Mouse (Mus musculus) midbrain, embryonic 14.5 days (tissue): ENCODE measurements around the gene Gtf2f1. TPM values are rescaled to one million over a fixed set of nuclear protein-coding genes. Genes with fewer than 3 reads are reported as not detected.

Source experiments
- ATAC-seq: fragments of 200-750 bp; cut with Nextera tagmentation; 2 replicates; pipeline ENCODE4 v1.8.0; 2017; ENCODE audit warnings: moderate number of reproducible peaks, moderate library complexity; ENCODE audit not compliant: low FRiP score, low TSS enrichment
- DNase-seq: peaks from one replicate; pipeline ENCODE4 v3.0.0-alpha.2; 2015
- H3K27ac ChIP-seq: fragments of 300-500 bp; sonication (generic); replicated peaks from 2 replicates; pipeline ENCODE4 v1.5.1; 2014; ENCODE audit warnings: mild to moderate bottlenecking, low read depth, low read length, moderate library complexity
- H3K27me3 ChIP-seq: fragments of 300-500 bp; sonication (generic); 2 replicates; pipeline ENCODE4 v1.6.1; 2014; ENCODE audit warnings: low read length, control low read depth, mixed read lengths; ENCODE audit not compliant: control insufficient read depth, insufficient read depth
- H3K36me3 ChIP-seq: fragments of 300-500 bp; sonication (generic); 2 replicates; pipeline ENCODE4 v1.6.1; 2014; ENCODE audit warnings: low read length, control low read depth; ENCODE audit not compliant: control insufficient read depth, insufficient read depth
- H3K4me1 ChIP-seq: fragments of 300-500 bp; sonication (generic); 2 replicates; pipeline ENCODE4 v1.6.1; 2014; ENCODE audit warnings: mild to moderate bottlenecking, antibody characterized with exemption, low read length, control low read depth; ENCODE audit not compliant: control insufficient read depth, insufficient read depth
- H3K4me2 ChIP-seq: fragments of 300-500 bp; sonication (generic); 2 replicates; pipeline ENCODE4 v1.6.1; 2014; ENCODE audit warnings: mild to moderate bottlenecking, low read length, moderate library complexity
- H3K4me3 ChIP-seq: fragments of 300-500 bp; sonication (generic); replicated peaks from 2 replicates; pipeline ENCODE4 v1.5.1; 2014; ENCODE audit warnings: low read depth, low read length
- H3K9ac ChIP-seq: fragments of 300-500 bp; sonication (generic); replicated peaks from 2 replicates; pipeline ENCODE4 v1.6.1; 2014; ENCODE audit warnings: mild to moderate bottlenecking, low read length, moderate library complexity
- H3K9me3 ChIP-seq: fragments of 300-500 bp; sonication (generic); 2 replicates; pipeline ENCODE4 v1.6.1; 2016; ENCODE audit warnings: low read length, control low read depth, mixed read lengths; ENCODE audit not compliant: control insufficient read depth
- WGBS: fragments of 180-500 bp; shearing (Covaris S2); extraction: QIAGEN DNeasy Blood & Tissue Kit; methylation state at CpG from one replicate; pipeline ENCODE4 v1.1.7; 2014; 5-methylcytosine and 5-hydroxymethylcytosine counted together
- polyA plus RNA-seq: library from polyadenylated mRNA; unstranded; fragments of >200 nt; fragmentation: Nextera tagmentation; extraction: Ambion mirVana; gene quantifications from 2 replicates; pipeline ENCODE4 v1.2.1, GENCODE M21; 2014

Gene Gtf2f1
- polyA plus RNA-seq, 1 experiment from 2014 or later, result 63.7 TPM

- WGBS, result 83% methylated on average over 5 of the region's 5 CpGs
- DNase-seq (no peak), ATAC-seq (no peak)
- Histone ChIP-seq H3K4me2 (no peak overlapping the region), H3K36me3 (no peaks in the 10 kb centered on the region), H3K27me3 (no peaks in the 10 kb centered on the region), H3K27ac (no peak overlapping the region), H3K4me1 (no peaks in the 10 kb centered on the region), H3K9me3 (no peaks in the 10 kb centered on the region), H3K4me3 (no peak overlapping the region), H3K9ac (no peak overlapping the region)
Observed at GRCm38 (mm10) chr17:56974708-56975240, 36.3 kb downstream of the Gtf2f1 start.

GRCm38 (mm10) chr17:56973956-56974707 is 37.0 kb downstream of the Gtf2f1 start:
- Histone ChIP-seq H3K9me3 (no peaks in the 10 kb centered on the region), H3K4me1 (no peaks in the 10 kb centered on the region), H3K4me2 (no peak overlapping the region), H3K27me3 (no peaks in the 10 kb centered on the region), H3K4me3 (no peak overlapping the region), H3K36me3 (no peaks in the 10 kb centered on the region), H3K9ac (no peak overlapping the region), H3K27ac (no peak overlapping the region)
- 63% methylated on average over 13 of the region's 14 CpGs for WGBS
- ATAC-seq, result no peak
- no peak for DNase-seq

- H3K9ac ChIP-seq, result no peak overlapping the region
- no peaks in the 10 kb centered on the region for H3K9me3 ChIP-seq
- no peak for ATAC-seq
- no peaks in the 10 kb centered on the region for H3K4me1 ChIP-seq
- H3K27me3 ChIP-seq, result no peaks in the 10 kb centered on the region
- no peaks in the 10 kb centered on the region for H3K36me3 ChIP-seq
- H3K27ac ChIP-seq, result no peak overlapping the region
- 67% methylated on average over 5 of the region's 5 CpGs for WGBS
- no peak overlapping the region for H3K4me3 ChIP-seq
- H3K4me2 ChIP-seq, result no peak overlapping the region
- no peak for DNase-seq
Observed at GRCm38 (mm10) chr17:56970081-56970480, 41.0 kb downstream of the Gtf2f1 start.

GRCm38 (mm10) chr17:56969321-56969720 is 41.8 kb downstream of the Gtf2f1 start:
- Histone ChIP-seq H3K27ac (no peak overlapping the region), H3K9ac (no peak overlapping the region), H3K4me3 (no peak overlapping the region), H3K9me3 (no peaks in the 10 kb centered on the region), H3K4me1 (no peaks in the 10 kb centered on the region), H3K27me3 (no peaks in the 10 kb centered on the region), H3K4me2 (no peak overlapping the region), H3K36me3 (no peaks in the 10 kb centered on the region)
- WGBS, result 77% methylated on average over 3 of the region's 3 CpGs
- DNase-seq (no peak), ATAC-seq (no peak)

- ATAC-seq (no peak), DNase-seq (no peak)
- no peak overlapping the region for H3K27ac ChIP-seq
- H3K4me2 ChIP-seq, result no peak overlapping the region
- WGBS, result 78% methylated on average over 6 of the region's 6 CpGs
- no peaks in the 10 kb centered on the region for H3K4me1 ChIP-seq
- no peaks in the 10 kb centered on the region for H3K27me3 ChIP-seq
- H3K9ac ChIP-seq, result no peak overlapping the region
- no peak overlapping the region for H3K4me3 ChIP-seq
- H3K9me3 ChIP-seq, result no peaks in the 10 kb centered on the region
- no peaks in the 10 kb centered on the region for H3K36me3 ChIP-seq
Observed at GRCm38 (mm10) chr17:56963646-56964045, 47.4 kb downstream of the Gtf2f1 start.

GRCm38 (mm10) chr17:56962642-56963405 is 48.3 kb downstream of the Gtf2f1 start:
- DNase-seq, result no peak
- H3K36me3 ChIP-seq, result no peaks in the 10 kb centered on the region
- ATAC-seq, result no peak
- WGBS, result 85% methylated on average over 5 of the region's 5 CpGs
- H3K4me3 ChIP-seq, result no peak overlapping the region
- no peak overlapping the region for H3K4me2 ChIP-seq
- H3K9ac ChIP-seq, result no peak overlapping the region
- no peaks in the 10 kb centered on the region for H3K27me3 ChIP-seq
- H3K9me3 ChIP-seq, result no peaks in the 10 kb centered on the region
- H3K4me1 ChIP-seq, result no peaks in the 10 kb centered on the region
- no peak overlapping the region for H3K27ac ChIP-seq

- no peaks in the 10 kb centered on the region for H3K27me3 ChIP-seq
- WGBS, result 93% methylated on average over 4 of the region's 4 CpGs
- H3K4me3 ChIP-seq, result no peak overlapping the region
- H3K9me3 ChIP-seq, result no peaks in the 10 kb centered on the region
- no peak overlapping the region for H3K4me2 ChIP-seq
- no peak for DNase-seq
- no peaks in the 10 kb centered on the region for H3K4me1 ChIP-seq
- no peak overlapping the region for H3K9ac ChIP-seq
- H3K27ac ChIP-seq, result no peak overlapping the region
- no peak for ATAC-seq
- no peaks in the 10 kb centered on the region for H3K36me3 ChIP-seq
Observed at GRCm38 (mm10) chr17:56961880-56962279, 49.2 kb downstream of the Gtf2f1 start.

- 83% methylated on average over 4 of the region's 4 CpGs for WGBS
Observed at GRCm38 (mm10) chr17:56958667-56959066, 52.4 kb downstream of the Gtf2f1 start.

More at GRCm38 (mm10) chr17:56958667-56959066, 52.4 kb downstream of the Gtf2f1 start:
- Histone ChIP-seq H3K4me2 (no peak overlapping the region), H3K9me3 (no peaks in the 10 kb centered on the region), H3K27me3 (no peaks in the 10 kb centered on the region), H3K9ac (no peak overlapping the region), H3K27ac (no peak overlapping the region), H3K4me3 (no peak overlapping the region), H3K36me3 (no peaks in the 10 kb centered on the region), H3K4me1 (no peaks in the 10 kb centered on the region)
- ATAC-seq (no peak), DNase-seq (no peak)
